Mouse (Mus musculus): ENCODE measurements around the gene Crtc3. TPM values are rescaled to one million over a fixed set of nuclear protein-coding genes. Genes with fewer than 3 reads are reported as not detected.

The Crtc3 gene
- polyA plus RNA-seq, 1 experiment from 2014 or later, result 18.5 TPM

GRCm38 (mm10) chr7:80575750-80576149 is 112.9 kb downstream of the Crtc3 start:
- peaks cover 3% of the 10 kb centered on the region; the same call in 1 of the 2 replicates for H3K27me3 ChIP-seq (ENCODE audit: control insufficient read depth, insufficient read depth, low read length)
- H3K9ac ChIP-seq (ENCODE audit: low read length), result no peak overlapping the region
- no peak for ATAC-seq (ENCODE audit: insufficient number of reproducible peaks, insufficient read depth, low FRiP score, low read depth)
- no peak overlapping the region for H3K4me2 ChIP-seq (ENCODE audit: low read length)
- H3K9me3 ChIP-seq (ENCODE audit: control insufficient read depth, low read length), result no peaks in the 10 kb centered on the region
- peaks cover 0 to 4% of the 10 kb centered on the region in 2 experiments; a peak in 1 of 4 replicates for H3K4me1 ChIP-seq (ENCODE audit: control insufficient read depth in 2 of 2, insufficient read depth in 2 of 2, low read length in 2 of 2)
- H3K27ac ChIP-seq (replicated peaks in 1 of 2; ENCODE audit: control insufficient read depth in 1 of 2, insufficient read depth in 1 of 2, low read depth in 2 of 2, low read length in 2 of 2), result no peak overlapping the region
- no peaks in the 10 kb centered on the region for H3K36me3 ChIP-seq (ENCODE audit: control insufficient read depth, insufficient read depth, low read length)
- no peak overlapping the region for H3K4me3 ChIP-seq (ENCODE audit: control insufficient read depth in 1 of 2, insufficient read depth in 1 of 2, low read depth in 1 of 2, low read length in 2 of 2)
- 62% methylated on average over 9 of the region's 9 CpGs for WGBS

DNA sequence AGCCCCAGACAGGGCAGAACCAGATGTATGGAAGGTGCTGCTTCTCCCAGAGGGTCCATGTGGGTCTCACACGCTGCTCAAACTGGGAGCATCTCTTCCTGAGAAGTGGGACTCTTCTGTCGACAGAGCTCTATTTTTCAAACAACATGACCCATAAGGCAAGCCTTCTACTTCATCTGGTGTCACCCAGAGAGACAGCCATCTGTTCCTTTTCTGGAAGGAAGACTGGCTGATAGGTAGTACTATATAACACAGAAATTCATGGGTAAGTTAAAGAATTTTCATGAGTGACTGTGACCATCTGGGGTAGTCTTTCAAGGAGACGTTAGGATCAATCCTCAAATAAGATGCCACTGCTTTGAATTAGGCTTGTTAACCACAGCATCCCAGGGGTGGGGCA is 115.6 kb downstream of the Crtc3 start:
- Histone ChIP-seq H3K36me3 (ENCODE audit: control insufficient read depth, insufficient read depth, low read length) (no peaks in the 10 kb centered on the region), H3K4me3 (ENCODE audit: control insufficient read depth in 1 of 2, insufficient read depth in 1 of 2, low read depth in 1 of 2, low read length in 2 of 2) (no peak overlapping the region), H3K27ac (replicated peaks in 1 of 2; ENCODE audit: control insufficient read depth in 1 of 2, insufficient read depth in 1 of 2, low read depth in 2 of 2, low read length in 2 of 2) (no peak overlapping the region), H3K9ac (ENCODE audit: low read length) (no peak overlapping the region), H3K27me3 (ENCODE audit: control insufficient read depth, insufficient read depth, low read length) (peaks cover 3% of the 10 kb centered on the region; the same call in 1 of the 2 replicates), H3K4me1 (ENCODE audit: control insufficient read depth in 2 of 2, insufficient read depth in 2 of 2, low read length in 2 of 2) (no peaks in the 10 kb centered on the region), H3K9me3 (ENCODE audit: control insufficient read depth, low read length) (no peaks in the 10 kb centered on the region), H3K4me2 (ENCODE audit: low read length) (no peak overlapping the region)
- no peak for ATAC-seq (ENCODE audit: insufficient number of reproducible peaks, insufficient read depth, low FRiP score, low read depth)
- WGBS, result 63% methylated on average over 3 of the region's 3 CpGs

DNA sequence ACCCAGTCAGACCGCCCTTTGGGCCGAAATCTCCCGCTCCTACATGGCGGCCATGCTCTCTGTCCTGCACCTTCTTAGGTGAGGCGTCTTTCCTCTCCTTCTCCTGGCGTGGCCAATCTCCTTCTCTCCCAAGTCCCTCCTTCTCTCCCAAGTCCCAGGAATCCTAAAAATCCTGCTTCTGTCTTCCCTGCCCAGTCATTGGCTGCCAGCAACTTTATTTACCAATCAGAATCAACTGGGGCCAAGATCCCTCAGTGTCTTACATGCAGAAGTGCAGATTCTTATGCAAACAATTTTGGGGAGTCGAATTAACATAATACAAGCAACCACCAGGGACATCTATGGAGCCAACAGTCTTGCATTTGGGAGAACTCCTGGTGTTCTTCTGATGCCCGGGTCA is 120.7 kb downstream of the Crtc3 start:
- H3K4me1 ChIP-seq (ENCODE audit: control insufficient read depth in 2 of 2, insufficient read depth in 2 of 2, low read length in 2 of 2), result no peaks in the 10 kb centered on the region
- H3K9ac ChIP-seq (ENCODE audit: low read length), result no peak overlapping the region
- H3K9me3 ChIP-seq (ENCODE audit: control insufficient read depth, low read length), result no peaks in the 10 kb centered on the region
- no peaks in the 10 kb centered on the region for H3K36me3 ChIP-seq (ENCODE audit: control insufficient read depth, insufficient read depth, low read length)
- H3K4me3 ChIP-seq (ENCODE audit: control insufficient read depth in 1 of 2, insufficient read depth in 1 of 2, low read depth in 1 of 2, low read length in 2 of 2), result no peak overlapping the region
- no peak overlapping the region for H3K27ac ChIP-seq (replicated peaks in 1 of 2; ENCODE audit: control insufficient read depth in 1 of 2, insufficient read depth in 1 of 2, low read depth in 2 of 2, low read length in 2 of 2)
- 79% methylated on average over 8 of the region's 8 CpGs for WGBS
- no peak overlapping the region for H3K4me2 ChIP-seq (ENCODE audit: low read length)
- ATAC-seq (ENCODE audit: insufficient number of reproducible peaks, insufficient read depth, low FRiP score, low read depth), result no peak
- no peaks in the 10 kb centered on the region for H3K27me3 ChIP-seq (ENCODE audit: control insufficient read depth, insufficient read depth, low read length)

DNA sequence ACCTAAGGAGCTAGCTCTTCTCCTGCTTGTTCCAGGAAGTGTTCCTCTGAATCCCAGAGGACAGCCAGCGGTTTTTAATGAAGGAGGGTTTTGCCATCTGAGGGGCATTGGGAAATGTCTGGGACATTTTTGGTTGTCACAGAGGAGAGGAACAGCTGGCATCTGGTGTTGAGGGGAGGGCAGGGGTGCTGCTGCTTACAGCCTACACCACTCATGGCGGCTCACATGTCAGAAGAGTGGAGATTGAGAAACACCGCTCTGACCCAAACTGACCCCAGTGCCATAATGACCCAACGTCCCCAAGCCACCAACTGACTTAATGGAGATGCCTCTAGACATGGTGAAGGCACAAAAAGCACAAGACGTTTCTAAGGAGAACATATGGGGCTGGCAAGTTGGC is 126.7 kb downstream of the Crtc3 start:
- no peak overlapping the region for H3K9ac ChIP-seq (ENCODE audit: low read length)
- no peak overlapping the region for H3K27ac ChIP-seq (replicated peaks in 1 of 2; ENCODE audit: control insufficient read depth in 1 of 2, insufficient read depth in 1 of 2, low read depth in 2 of 2, low read length in 2 of 2)
- no peaks in the 10 kb centered on the region for H3K27me3 ChIP-seq (ENCODE audit: control insufficient read depth, insufficient read depth, low read length)
- H3K4me3 ChIP-seq (ENCODE audit: control insufficient read depth in 1 of 2, insufficient read depth in 1 of 2, low read depth in 1 of 2, low read length in 2 of 2), result no peak overlapping the region
- no peaks in the 10 kb centered on the region for H3K36me3 ChIP-seq (ENCODE audit: control insufficient read depth, insufficient read depth, low read length)
- no peak overlapping the region for H3K4me2 ChIP-seq (ENCODE audit: low read length)
- no peak for ATAC-seq (ENCODE audit: insufficient number of reproducible peaks, insufficient read depth, low FRiP score, low read depth)
- H3K9me3 ChIP-seq (ENCODE audit: control insufficient read depth, low read length), result no peaks in the 10 kb centered on the region
- H3K4me1 ChIP-seq (ENCODE audit: control insufficient read depth in 2 of 2, insufficient read depth in 2 of 2, low read length in 2 of 2), result peaks cover 2 to 4% of the 10 kb centered on the region in 2 experiments; a peak in 1 of 4 replicates
- WGBS, result 68% methylated on average over 5 of the region's 5 CpGs

- no peak overlapping the region for H3K9ac ChIP-seq (ENCODE audit: low read length)
- no peak overlapping the region for H3K27ac ChIP-seq (replicated peaks in 1 of 2; ENCODE audit: control insufficient read depth in 1 of 2, insufficient read depth in 1 of 2, low read depth in 2 of 2, low read length in 2 of 2)
- no peaks in the 10 kb centered on the region for H3K36me3 ChIP-seq (ENCODE audit: control insufficient read depth, insufficient read depth, low read length)
- no peaks in the 10 kb centered on the region for H3K9me3 ChIP-seq (ENCODE audit: control insufficient read depth, low read length)
- H3K27me3 ChIP-seq (ENCODE audit: control insufficient read depth, insufficient read depth, low read length), result no peaks in the 10 kb centered on the region
- WGBS, result 75% methylated on average over 9 of the region's 9 CpGs
- H3K4me2 ChIP-seq (ENCODE audit: low read length), result no peak overlapping the region
- H3K4me1 ChIP-seq (ENCODE audit: control insufficient read depth in 2 of 2, insufficient read depth in 2 of 2, low read length in 2 of 2), result peaks cover 6 to 10% of the 10 kb centered on the region in 2 experiments
- ATAC-seq (ENCODE audit: insufficient number of reproducible peaks, insufficient read depth, low FRiP score, low read depth), result no peak
- no peak overlapping the region for H3K4me3 ChIP-seq (ENCODE audit: control insufficient read depth in 1 of 2, insufficient read depth in 1 of 2, low read depth in 1 of 2, low read length in 2 of 2)
These were observed 127.4 kb downstream of the Crtc3 start for GRCm38 (mm10) chr7:80561271-80561670.

GRCm38 (mm10) chr7:80558572-80558971 is 130.1 kb downstream of the Crtc3 start:
- no peaks in the 10 kb centered on the region for H3K36me3 ChIP-seq (ENCODE audit: control insufficient read depth, insufficient read depth, low read length)
- no peaks in the 10 kb centered on the region for H3K27me3 ChIP-seq (ENCODE audit: control insufficient read depth, insufficient read depth, low read length)
- H3K9ac ChIP-seq (ENCODE audit: low read length), result no peak overlapping the region
- 63% methylated on average over 5 of the region's 5 CpGs for WGBS
- no peaks in the 10 kb centered on the region for H3K9me3 ChIP-seq (ENCODE audit: control insufficient read depth, low read length)
- ATAC-seq (ENCODE audit: insufficient number of reproducible peaks, insufficient read depth, low FRiP score, low read depth), result no peak
- H3K4me1 ChIP-seq (ENCODE audit: control insufficient read depth in 2 of 2, insufficient read depth in 2 of 2, low read length in 2 of 2), result peaks cover 19 to 35% of the 10 kb centered on the region in 2 experiments
- H3K4me3 ChIP-seq (ENCODE audit: control insufficient read depth in 1 of 2, insufficient read depth in 1 of 2, low read depth in 1 of 2, low read length in 2 of 2), result no peak overlapping the region
- H3K4me2 ChIP-seq (ENCODE audit: low read length), result no peak overlapping the region
- H3K27ac ChIP-seq (replicated peaks in 1 of 2; ENCODE audit: control insufficient read depth in 1 of 2, insufficient read depth in 1 of 2, low read depth in 2 of 2, low read length in 2 of 2), result no peak overlapping the region

DNA sequence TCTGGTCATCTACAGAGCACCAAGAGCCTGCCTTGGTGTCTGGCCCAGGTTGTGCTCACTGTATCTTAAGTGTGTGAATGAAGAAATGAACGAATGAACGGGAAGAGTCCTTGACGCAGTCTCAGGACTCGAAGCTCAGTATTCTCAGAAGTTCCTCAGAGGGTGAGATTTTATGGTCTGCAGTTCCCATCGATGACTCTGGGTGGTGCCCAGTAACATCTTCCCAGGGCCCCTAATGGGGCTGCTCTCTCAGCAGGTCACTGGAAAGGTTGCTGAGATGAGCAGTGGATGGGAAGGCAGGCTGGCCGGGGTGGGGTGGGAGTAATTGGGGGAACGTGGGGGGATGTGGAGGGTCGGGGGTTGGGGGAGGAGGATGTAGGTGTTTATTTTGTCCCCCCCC is 130.6 kb downstream of the Crtc3 start:
- Histone ChIP-seq H3K4me3 (ENCODE audit: control insufficient read depth in 1 of 2, insufficient read depth in 1 of 2, low read depth in 1 of 2, low read length in 2 of 2) (no peak overlapping the region), H3K4me1 (ENCODE audit: control insufficient read depth in 2 of 2, insufficient read depth in 2 of 2, low read length in 2 of 2) (peaks cover 19 to 35% of the 10 kb centered on the region in 2 experiments), H3K4me2 (ENCODE audit: low read length) (no peak overlapping the region), H3K9me3 (ENCODE audit: control insufficient read depth, low read length) (no peaks in the 10 kb centered on the region), H3K36me3 (ENCODE audit: control insufficient read depth, insufficient read depth, low read length) (no peaks in the 10 kb centered on the region), H3K27ac (replicated peaks in 1 of 2; ENCODE audit: control insufficient read depth in 1 of 2, insufficient read depth in 1 of 2, low read depth in 2 of 2, low read length in 2 of 2) (no peak overlapping the region), H3K27me3 (ENCODE audit: control insufficient read depth, insufficient read depth, low read length) (no peaks in the 10 kb centered on the region), H3K9ac (ENCODE audit: low read length) (no peak overlapping the region)
- no peak for ATAC-seq (ENCODE audit: insufficient number of reproducible peaks, insufficient read depth, low FRiP score, low read depth)
- 50% methylated on average over 8 of the region's 8 CpGs for WGBS

DNA sequence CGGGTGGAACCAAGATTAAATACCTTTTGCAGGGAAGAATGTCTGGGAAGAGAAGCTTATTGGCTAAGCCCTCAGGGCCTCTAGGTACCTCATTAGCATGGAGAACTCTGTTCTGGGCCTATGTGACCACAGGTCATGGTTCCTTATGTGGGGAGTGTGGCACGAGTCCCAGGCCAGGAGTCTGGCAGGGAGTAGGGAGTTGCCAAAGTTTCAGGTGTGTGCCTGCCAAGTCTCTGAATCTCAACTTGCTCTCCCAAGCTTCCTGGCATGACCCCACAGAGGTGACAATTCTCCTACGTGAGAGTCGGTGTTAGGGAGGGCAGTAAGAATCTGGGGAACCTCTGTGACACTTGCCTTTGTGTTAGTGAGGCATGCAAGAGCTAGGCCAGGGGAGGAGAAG is 131.5 kb downstream of the Crtc3 start:
- ATAC-seq (ENCODE audit: insufficient number of reproducible peaks, insufficient read depth, low FRiP score, low read depth), result no peak
- H3K36me3 ChIP-seq (ENCODE audit: control insufficient read depth, insufficient read depth, low read length), result no peaks in the 10 kb centered on the region
- no peak overlapping the region for H3K4me3 ChIP-seq (ENCODE audit: control insufficient read depth in 1 of 2, insufficient read depth in 1 of 2, low read depth in 1 of 2, low read length in 2 of 2)
- H3K4me1 ChIP-seq (ENCODE audit: control insufficient read depth in 2 of 2, insufficient read depth in 2 of 2, low read length in 2 of 2), result peaks cover 19 to 35% of the 10 kb centered on the region in 2 experiments
- WGBS, result 70% methylated on average over 4 of the region's 4 CpGs
- H3K4me2 ChIP-seq (ENCODE audit: low read length), result no peak overlapping the region
- no peak overlapping the region for H3K9ac ChIP-seq (ENCODE audit: low read length)
- H3K9me3 ChIP-seq (ENCODE audit: control insufficient read depth, low read length), result no peaks in the 10 kb centered on the region
- no peak overlapping the region for H3K27ac ChIP-seq (replicated peaks in 1 of 2; ENCODE audit: control insufficient read depth in 1 of 2, insufficient read depth in 1 of 2, low read depth in 2 of 2, low read length in 2 of 2)
- no peaks in the 10 kb centered on the region for H3K27me3 ChIP-seq (ENCODE audit: control insufficient read depth, insufficient read depth, low read length)
